Mouse (Mus musculus) bone marrow macrophage, adult 2 months (primary cell): ENCODE measurements around the gene Rtn3.

ENCODE experiments used
- CTCF ChIP-seq: IDR thresholded peaks from 2 replicates; pipeline ENCODE4 v1.5.1; 2012; ENCODE audit warnings: low read depth, mild to moderate bottlenecking, low read length, moderate library complexity
- POLR2A ChIP-seq: IDR thresholded peaks from 2 replicates; pipeline ENCODE4 v1.6.1; 2012; ENCODE audit warnings: mild to moderate bottlenecking, low read depth, low read length, borderline replicate concordance

DNA sequence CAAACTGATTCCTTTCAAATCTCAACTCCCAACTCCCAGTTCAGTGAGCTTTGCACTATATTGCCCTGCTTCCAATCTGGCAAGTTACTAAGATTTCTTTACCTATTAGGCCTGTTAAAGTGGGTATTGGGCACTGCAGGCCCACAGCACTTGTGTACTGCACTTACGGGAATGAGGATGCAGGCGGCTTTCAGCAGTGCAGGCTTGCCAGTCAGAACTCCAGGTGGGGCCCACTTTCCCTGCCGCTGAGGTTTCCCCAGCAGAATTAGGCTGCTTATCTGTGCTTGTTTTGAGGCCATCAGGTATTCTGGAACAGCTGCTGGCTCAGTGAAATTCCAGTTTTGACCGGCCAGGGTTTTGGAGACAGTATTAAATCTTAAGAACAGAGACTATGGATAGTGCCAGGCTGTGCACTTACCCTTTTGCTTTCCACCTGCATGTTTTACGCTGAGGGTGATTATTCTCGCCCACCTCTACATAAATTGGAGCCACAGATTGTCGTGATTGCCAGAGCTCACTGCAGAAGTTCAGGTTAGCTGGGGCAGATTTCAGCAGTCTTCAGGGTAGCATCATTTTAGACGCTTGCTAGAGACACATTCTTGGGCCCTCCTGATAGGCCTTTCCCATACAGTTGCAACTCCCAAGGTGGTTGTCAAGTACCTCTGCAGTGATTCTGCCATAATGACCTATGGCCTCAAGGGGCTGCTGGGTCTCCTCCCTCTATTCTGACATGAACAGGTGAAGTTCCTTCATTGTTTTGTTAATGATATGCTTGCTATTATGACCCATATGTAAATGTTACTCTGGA is 58.3 kb downstream of the Rtn3 start:
- no peak for TF ChIP-seq POLR2A
- TF ChIP-seq CTCF, result no peak
